Mouse (Mus musculus) urinary bladder, adult 18-20 months (tissue): ENCODE data around the gene Ces2a.
A peak's percentile ranks its signal among the peaks of the same experiment; 100 is the strongest.

Source experiments
- DNase-seq, 2 experiments: peaks; one replicate each; pipeline ENCODE4 v3.0.0; 2022; ENCODE audit warnings: low spot score in 2 of 2, mixed read lengths in 2 of 2

Gene Ces2a

DNA sequence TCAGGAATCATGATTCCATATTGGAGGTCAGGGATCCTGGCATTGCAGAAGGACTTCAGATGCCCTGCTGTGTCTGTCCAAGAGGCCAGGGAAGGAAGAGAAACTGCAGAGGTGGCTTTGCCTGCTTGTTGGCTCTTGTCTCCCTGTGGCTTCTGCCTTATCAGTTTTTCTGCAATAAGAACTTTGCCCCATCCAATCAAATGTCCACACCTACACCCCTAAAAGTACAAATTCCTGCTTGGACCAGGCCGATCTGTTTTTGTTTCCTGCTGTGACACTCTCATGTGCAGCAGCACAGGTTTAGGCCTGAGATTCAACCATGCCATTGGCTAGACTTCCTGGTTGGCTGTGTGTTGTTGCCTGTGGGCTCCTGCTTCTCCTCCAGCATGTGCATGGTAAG, at the start of gene Ces2a:
Gene Ces2a, plus strand, starts transcription at position 251 of the 400 bp plus-strand sequence.
- DNase-seq: no peak

GRCm38 (mm10) chr8:104688433-104688832, 45.4 kb upstream of the Ces2a start:
- DNase-seq: no peak

- no peak for DNase-seq
Observed at GRCm38 (mm10) chr8:104698556-104698955, 35.2 kb upstream of the Ces2a start.

- no peak for DNase-seq
Observed at GRCm38 (mm10) chr8:104701900-104702299, 31.9 kb upstream of the Ces2a start.

DNA sequence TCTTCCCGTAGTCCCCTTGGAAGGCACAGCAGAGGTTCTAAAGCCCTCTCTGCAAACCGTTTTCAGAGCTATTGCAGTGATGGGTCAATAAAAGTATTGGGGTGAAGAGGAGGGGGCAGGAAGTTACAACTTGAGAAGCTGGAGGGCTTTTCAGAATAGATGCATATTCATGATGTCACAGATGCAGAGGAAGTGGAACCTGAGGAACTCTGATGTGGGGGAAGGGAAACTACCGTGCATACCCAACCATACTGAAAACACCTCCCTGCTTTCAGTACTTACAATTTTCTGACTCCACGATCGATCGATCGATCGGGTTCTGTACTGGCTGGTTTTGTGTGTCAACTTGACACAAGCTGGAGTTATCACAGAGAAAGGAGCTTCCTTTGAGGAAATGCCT, 12.6 kb upstream of the Ces2a start:
- DNase-seq: no peak

DNA sequence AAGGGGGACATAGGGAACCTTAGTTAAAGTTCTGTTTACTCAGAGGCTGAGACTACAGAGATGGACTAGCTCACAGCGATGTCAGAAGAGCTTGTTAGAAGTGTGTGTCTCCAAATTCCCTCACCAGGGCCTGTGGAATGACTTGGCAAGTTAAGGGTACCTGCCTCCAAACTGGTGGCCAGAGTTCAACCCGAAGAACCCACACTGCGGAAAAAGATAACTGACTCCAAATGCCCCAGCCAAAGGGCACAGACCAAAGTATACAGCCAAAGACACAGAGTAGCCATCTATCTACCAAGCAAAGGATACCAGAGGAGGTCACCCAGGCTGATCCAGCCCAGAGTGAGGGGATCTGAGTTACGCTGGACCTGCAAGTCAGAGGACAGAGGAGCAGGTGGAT, 2.4 kb upstream of the Ces2a start:
- DNase-seq: no peak

DNA sequence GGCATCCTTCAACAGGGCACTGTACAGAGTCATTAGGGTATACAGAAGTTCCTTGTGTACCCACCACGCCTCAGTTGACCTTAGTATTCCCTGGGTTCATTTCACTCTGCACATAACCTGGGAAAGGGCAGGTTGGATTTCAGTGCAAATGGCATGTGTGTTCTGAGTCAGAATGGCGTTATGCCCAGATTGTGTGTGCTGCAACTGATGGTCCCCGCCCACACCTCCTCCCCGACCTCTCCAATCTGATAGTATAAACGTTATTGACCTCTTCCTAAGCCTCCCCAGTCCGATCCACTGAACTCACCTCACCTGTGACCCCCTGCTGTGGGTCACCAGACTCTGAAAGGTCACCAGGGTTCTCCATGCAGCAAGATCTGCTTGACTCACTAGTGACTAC, 1.8 kb upstream of the Ces2a start:
- peak in 1 of 2 experiments; percentile 11 for DNase-seq

- DNase-seq: no peak
Observed at GRCm38 (mm10) chr8:104742039-104742438, 8.2 kb downstream of the Ces2a start.

- DNase-seq: no peak
Observed at GRCm38 (mm10) chr8:104743410-104743809, 9.6 kb downstream of the Ces2a start.

DNA sequence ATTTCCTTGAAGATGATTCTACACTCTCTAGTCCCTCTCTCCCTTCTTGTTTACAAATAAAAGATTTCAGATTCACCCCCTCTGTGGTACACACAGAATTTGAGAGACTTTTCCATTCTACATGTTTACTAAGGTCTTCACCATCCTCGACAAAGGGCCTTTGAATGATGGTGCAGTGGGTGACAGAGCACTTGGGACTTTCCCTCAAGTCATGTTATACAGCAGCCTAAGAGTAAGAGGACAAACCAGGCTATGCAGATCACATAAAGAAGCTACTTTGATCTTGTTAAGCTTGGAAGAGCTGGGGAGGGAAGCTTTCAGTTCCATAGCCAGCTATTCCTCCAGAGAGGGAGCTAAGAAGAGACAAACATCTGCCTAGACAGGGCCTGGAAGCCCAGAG, 19.0 kb downstream of the Ces2a start:
- no peak for DNase-seq

- no peak for DNase-seq
Observed at GRCm38 (mm10) chr8:104757621-104758020, 23.8 kb downstream of the Ces2a start.

DNA sequence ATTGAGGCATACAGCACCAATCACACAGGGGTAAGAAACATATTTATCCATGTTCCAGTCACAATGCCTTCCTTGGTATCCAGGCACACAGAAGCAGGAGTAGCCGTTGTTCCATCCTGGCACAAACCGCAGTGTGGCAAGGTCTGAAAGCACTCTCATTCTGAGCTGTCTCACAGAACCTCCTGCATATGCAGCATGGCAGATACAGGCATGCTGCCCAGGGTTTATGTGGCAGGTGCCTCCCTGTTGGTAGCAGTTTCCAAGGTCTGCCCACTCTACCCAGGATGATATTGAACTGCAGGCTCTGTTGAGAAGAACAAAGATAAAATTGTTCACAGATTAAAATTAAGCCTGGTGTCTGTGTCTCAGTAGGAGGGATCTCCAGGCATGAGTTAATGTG, 24.4 kb downstream of the Ces2a start:
- no peak for DNase-seq

DNA sequence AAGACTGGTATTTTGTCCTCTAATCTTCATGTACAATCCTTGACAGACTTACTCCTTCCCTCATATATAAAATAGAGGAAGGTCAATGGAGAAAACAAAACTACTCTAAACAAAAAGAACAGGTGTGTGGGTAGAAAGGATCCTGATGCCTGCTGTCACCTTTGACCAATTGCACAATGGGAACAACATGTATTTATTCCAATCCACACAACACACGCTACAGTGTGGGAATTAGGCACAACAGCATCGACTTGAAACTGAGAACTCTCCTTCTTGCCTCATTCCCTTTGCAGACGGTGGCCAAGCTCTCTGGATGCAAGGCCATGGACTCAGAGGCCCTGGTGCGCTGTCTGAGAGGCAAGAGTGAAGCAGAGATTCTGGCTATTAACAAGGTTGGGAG, 27.3 kb downstream of the Ces2a start:
- DNase-seq: no peak

DNA sequence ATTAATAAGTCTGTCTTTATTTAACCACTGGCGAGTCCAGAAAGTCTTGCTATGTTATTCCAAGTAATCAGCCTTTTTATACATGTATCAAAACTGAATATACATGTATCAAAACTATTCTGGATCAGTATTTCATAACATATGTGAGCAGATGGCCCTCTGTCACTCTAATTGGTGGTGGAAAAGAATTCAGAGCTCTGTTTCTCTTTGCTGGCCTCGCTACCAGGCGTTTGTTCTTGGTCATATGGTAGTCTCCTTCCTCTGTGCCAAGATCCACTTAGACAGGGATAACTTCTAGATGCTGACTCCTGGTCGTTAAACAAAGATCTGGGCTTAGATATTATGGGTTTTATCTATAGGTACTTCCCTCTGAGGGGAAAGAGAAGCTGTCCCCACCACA, 32.7 kb downstream of the Ces2a start:
- DNase-seq: no peak

- DNase-seq: no peak
Observed at GRCm38 (mm10) chr8:104770365-104770764, 36.6 kb downstream of the Ces2a start.

DNA sequence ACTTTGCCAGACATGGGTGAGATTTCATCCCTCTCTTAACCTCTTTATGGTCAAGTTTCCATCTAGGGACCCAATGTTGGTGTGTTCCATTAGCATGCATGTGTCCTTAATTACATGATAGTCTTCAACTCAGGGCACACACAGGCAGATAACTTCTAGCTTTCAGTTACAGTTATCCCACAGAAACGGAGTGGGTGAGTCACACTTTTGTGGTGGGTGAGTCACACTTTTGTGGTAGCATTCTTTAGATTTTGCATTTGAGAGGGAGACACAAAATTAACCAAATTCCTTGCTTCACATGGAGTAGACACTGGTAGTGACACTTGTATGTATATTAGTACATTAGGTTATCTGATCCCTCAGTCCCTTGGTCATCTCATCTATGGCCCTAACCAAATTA, 53.2 kb downstream of the Ces2a start:
- DNase-seq: no peak

DNA sequence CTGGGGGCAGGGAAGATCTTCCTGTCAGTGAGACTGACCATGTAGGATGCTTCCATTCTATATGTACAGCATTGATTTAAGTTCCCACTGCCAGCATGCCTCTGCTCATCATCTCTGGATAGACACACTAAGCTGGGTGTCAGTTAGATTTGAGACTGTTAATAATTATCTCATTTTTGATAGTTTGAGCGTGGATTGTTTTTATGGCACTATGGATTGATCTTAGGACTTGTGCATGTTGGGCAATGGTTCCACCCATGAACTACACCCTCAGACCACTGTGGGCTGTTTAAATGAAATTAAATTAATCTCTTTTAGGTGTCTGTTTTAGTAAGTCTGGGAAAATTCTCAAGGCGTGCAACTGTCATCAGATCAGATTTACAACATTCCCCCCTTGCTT, 55.1 kb downstream of the Ces2a start:
- no peak for DNase-seq

DNA sequence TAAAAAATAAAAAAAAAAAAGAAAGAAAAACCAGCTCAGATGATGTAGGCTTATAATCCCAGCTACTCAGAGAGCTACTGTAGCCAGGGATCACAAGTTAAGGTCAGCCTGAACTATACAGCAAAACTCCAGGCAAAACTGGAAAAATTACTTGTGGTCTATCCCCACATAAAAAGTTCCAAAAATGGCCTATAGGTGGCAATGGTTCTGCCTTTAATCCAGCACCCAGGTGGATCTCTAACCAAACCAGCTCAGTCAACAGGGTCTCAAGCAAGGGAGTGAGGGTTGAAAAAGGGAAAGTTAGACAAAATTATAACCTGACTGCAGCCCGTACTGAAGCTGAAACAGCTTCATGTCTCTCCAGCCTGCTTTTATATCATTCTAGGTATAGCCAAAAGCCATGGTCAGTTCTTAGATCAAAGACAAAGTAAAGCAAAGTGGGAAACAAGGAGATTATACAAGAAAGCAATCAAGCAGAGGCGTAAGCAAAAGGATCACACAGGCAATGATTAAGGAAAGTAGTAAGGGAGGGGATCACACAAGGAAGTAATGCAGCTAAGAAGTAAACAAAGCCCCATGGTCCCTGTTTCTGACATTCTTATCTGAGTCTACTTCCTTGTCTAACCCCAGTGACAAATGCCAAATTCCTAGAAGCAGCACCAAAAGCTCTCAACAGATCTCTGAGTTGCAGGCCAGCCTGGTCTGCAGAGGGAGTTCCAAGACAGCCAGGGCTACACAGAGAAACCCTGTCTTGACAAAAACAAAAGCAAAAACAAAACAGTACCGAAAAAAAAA, 56.3 kb downstream of the Ces2a start:
- DNase-seq: no peak
